Mouse (Mus musculus): Measurements from ENCODE around the gene Cox6a2.

The Cox6a2 gene

GRCm38 (mm10) chr7:128206152-128206551 is at the start of gene Cox6a2:
Cox6a2 (minus strand) TSS chr7:128206387.
- DNase-seq (ENCODE audit: low read depth, low spot score): no peak

DNA sequence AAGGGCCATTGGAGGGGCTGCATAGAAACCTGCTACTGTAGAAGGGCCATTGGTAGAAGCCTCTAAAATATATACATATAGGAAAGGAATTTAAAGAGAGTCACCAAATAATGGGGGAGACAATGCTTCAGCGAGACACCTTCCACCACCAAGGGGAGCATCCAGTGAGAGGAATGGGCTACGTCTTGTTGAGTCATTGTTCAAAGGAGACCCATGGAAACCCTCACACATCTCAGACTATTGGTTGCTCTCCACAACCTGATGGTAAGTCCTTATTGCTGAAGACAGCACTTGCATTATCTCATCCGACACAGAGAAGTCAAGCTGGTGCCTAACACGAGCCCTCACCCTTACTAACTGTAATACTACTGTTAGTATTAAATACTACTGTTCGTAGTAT is 49.6 kb upstream of the Cox6a2 start:
- DNase-seq (ENCODE audit: low read depth, low spot score): no peak

DNA sequence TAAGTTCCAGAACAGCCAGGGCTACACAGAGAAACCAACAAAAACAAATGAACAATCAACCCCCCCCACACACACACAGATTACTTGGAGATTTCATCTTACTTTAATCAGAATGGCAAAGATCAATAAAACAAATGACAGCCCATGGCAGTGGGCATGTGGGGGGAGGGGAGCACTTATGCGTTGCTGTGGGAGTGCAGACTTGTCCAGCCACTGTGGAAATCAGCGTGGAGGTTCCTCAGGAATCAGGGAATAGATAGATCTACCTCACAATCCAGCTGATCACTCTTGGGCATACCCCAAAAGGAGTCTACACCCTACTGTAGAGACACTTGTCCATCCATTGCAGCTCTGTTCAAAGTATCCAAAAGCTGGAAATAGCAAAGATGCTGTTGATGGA is 48.8 kb upstream of the Cox6a2 start:
- no peak for DNase-seq (ENCODE audit: low read depth, low spot score)

DNA sequence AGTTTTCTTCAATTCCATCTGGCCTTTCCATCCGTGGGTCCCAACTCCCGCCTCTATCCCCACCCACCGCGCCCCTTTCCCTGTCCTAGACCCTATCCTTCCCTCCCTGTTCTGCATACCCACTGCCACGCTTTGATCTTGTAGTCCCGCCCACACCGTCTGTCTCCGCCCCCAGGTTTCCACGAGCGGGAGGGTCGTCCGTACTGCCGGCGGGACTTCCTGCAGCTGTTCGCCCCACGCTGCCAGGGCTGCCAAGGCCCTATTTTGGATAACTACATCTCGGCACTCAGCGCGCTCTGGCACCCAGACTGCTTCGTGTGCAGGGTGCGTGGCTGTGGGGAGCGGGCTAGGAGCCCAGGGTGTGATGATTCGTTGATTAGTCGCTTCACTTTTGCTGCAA is 46.4 kb upstream of the Cox6a2 start:
- peak; percentile 69 for DNase-seq (ENCODE audit: low read depth, low spot score)

GRCm38 (mm10) chr7:128251946-128252345 is 45.8 kb upstream of the Cox6a2 start:
- DNase-seq (ENCODE audit: low read depth, low spot score): no peak

DNA sequence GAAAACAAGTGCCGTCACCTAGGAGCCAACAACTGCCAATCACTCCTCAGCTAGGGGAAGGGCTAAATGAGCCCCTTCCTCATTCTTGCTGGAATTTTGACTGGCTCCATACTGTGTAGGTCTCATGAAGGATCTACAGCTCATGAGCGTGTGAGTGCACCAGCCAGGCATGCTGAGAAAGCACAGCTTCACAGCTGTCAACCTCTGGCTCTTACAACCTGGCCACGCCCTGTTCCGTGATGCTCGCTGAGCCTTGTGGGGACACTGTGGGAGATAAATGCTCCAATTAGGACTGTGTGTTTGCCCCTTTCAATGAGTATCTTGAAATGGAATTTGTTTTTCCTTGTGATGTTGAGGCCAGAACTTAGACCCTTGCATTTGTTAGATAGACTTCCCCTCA is 43.8 kb upstream of the Cox6a2 start:
- no peak for DNase-seq (ENCODE audit: low read depth, low spot score)

DNA sequence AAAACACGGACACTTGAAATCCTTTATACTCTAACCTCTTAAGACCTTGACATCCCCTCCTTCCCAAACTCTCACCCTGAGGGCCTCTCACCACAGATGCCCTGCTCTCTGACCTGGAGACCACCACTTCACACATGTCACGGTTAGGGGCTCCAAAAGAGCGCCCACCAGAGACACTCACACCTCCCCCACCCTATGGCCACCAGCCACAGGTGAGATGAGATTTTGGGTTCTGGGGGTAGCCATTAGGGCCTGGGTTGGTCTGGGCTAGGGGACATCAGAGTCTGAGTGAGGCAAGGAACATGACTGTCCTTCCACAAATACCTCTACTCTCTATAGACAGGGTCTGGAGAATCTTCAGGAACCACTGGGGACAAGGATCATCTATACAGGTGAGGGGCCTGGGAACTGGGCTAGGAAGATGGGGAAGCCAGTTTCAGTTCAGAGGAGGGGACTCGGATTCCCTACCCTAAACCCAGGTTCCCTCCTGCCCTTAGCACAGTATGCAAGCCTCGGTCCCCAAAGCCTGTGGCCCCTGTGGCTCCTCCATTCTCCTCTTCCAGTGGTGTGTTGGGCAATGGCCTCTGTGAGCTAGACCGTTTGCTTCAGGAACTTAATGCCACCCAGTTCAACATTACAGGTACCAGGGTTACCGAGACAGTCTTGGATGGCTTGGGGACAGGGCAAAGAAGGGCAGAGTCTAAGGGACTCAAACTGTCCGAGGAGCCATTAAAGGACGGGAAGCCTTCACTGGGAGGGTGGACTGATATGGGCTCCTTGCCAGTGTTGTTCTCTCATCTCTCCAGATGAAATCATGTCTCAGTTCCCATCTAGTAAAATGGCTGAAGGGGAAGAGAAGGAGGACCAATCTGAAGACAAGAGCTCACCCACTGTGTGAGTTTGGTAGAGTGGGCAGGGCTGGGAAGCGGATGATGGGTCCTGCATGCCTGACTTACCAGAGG is 42.2 kb upstream of the Cox6a2 start:
- DNase-seq (ENCODE audit: low read depth, low spot score): no peak

GRCm38 (mm10) chr7:128247443-128247842 is 41.3 kb upstream of the Cox6a2 start:
- DNase-seq (ENCODE audit: low read depth, low spot score): peak; percentile 89

- peak; percentile 46 for DNase-seq (ENCODE audit: low read depth, low spot score)
These were observed 40.6 kb upstream of the Cox6a2 start, which contains the start of gene Tgfb1i1 for GRCm38 (mm10) chr7:128246496-128247391. Tgfb1i1 (plus strand) TSS chr7:128246812.

- DNase-seq (ENCODE audit: low read depth, low spot score): no peak
These were observed 39.4 kb upstream of the Cox6a2 start for GRCm38 (mm10) chr7:128245547-128245946.

DNA sequence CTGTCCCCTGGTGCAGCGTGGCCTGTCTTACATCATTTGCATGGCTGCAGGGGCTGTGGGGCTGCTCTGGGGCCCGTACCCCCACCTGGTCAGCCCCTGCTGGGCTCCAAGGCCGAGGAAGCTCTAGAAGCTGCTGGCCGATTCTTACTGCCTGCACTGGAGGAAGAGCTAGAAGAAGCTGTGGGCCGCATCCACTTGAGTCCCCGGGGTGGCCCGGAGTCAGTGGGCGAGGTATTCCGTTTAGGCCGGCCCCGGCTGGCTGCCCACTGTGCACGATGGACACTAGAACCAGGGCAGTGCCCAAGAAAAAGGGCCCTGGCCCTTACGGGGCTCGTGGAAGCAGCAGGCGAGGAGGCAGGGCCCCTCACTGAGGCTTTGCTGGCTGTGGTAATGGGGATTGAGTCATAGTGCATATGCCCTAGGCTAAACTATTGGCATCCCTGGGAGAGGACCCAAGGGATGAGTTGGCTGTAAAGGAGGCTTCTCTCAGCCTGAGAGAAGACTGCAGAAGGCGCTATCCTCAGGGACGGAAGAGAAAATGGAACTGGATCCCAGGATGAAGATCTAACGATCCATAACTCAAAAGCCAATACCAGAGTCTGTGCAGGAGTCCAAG is 38.3 kb upstream of the Cox6a2 start:
- DNase-seq (ENCODE audit: low read depth, low spot score): no peak

- DNase-seq (ENCODE audit: low read depth, low spot score): no peak
These were observed 37.7 kb upstream of the Cox6a2 start for GRCm38 (mm10) chr7:128243921-128244320.

GRCm38 (mm10) chr7:128242331-128242730 is 36.1 kb upstream of the Cox6a2 start:
- no peak for DNase-seq (ENCODE audit: low read depth, low spot score)

- DNase-seq (ENCODE audit: low read depth, low spot score): peak; percentile 13
These were observed 34.1 kb upstream of the Cox6a2 start for GRCm38 (mm10) chr7:128240131-128240784.

DNA sequence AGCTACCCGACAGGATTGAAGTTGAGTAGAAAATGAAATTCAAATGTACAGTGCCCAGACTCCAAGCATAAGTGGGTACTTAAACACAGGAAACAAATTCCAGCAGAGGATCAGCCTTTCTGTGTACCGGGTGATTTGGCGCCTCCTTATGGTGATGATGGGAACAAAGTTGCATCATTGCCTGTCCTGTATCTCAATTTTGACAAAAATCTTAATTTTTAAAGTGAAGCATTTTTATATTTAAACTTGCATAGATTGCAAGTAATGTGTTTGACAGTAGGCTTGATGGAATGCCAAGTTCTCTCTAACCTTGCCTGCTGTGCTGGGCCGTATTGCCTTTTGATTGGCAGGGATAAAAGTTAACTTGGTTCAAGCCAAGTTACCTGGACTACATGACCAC is 32.8 kb upstream of the Cox6a2 start:
- DNase-seq (ENCODE audit: low read depth, low spot score): peak; percentile 67

- peak; percentile 99 for DNase-seq (ENCODE audit: low read depth, low spot score)
These were observed 32.0 kb upstream of the Cox6a2 start, which contains the start of gene 9130023H24Rik for GRCm38 (mm10) chr7:128237927-128238778. 9130023H24Rik (minus strand) TSS chr7:128238031.

GRCm38 (mm10) chr7:128237593-128237926 is 31.4 kb upstream of the Cox6a2 start:
- DNase-seq (ENCODE audit: low read depth, low spot score): no peak

- DNase-seq (ENCODE audit: low read depth, low spot score): peak; percentile 85
These were observed 30.8 kb upstream of the Cox6a2 start, which contains the start of gene Armc5 for GRCm38 (mm10) chr7:128236856-128237592. Armc5 (plus strand) TSS chr7:128237342.

- no peak for DNase-seq (ENCODE audit: low read depth, low spot score)
These were observed 30.2 kb upstream of the Cox6a2 start for GRCm38 (mm10) chr7:128236426-128236825.

DNA sequence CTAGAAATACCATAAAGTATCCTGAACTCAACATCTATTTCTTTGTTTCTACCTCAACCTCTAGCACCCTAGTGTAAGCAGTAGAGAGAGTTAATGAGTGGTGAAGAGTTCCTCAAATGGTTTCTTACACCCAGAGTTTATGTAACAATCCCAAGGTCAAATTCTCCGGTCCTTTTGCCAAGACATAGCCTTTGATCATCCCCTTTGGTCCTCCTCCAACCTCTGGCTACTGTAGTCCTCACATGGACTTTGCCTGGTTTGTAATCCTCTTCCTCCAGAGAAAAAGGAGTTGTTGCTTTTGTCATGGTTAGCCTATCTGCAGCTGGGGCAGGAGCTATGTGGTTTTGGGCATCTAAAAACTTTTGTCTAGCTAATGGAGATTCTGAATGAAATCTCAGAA is 29.3 kb upstream of the Cox6a2 start:
- no peak for DNase-seq (ENCODE audit: low read depth, low spot score)

All from ZHBTc4 (cell line).